Mouse (Mus musculus) liver, adult 2 months (tissue): Measurements from ENCODE around the gene Gpr62.

ENCODE experiments used
- CTCF ChIP-seq: fragments of 200-500 bp; IDR thresholded peaks from 2 replicates; pipeline ENCODE4 v1.5.1; 2011; ENCODE audit warnings: low read depth, low read length, control low read depth
- POLR2A ChIP-seq: fragments of 200-500 bp; IDR thresholded peaks from 2 replicates; pipeline ENCODE4 v1.6.1; 2011; ENCODE audit warnings: low read length, control low read depth; ENCODE audit not compliant: insufficient read depth; ENCODE audit errors: extremely low read depth

DNA sequence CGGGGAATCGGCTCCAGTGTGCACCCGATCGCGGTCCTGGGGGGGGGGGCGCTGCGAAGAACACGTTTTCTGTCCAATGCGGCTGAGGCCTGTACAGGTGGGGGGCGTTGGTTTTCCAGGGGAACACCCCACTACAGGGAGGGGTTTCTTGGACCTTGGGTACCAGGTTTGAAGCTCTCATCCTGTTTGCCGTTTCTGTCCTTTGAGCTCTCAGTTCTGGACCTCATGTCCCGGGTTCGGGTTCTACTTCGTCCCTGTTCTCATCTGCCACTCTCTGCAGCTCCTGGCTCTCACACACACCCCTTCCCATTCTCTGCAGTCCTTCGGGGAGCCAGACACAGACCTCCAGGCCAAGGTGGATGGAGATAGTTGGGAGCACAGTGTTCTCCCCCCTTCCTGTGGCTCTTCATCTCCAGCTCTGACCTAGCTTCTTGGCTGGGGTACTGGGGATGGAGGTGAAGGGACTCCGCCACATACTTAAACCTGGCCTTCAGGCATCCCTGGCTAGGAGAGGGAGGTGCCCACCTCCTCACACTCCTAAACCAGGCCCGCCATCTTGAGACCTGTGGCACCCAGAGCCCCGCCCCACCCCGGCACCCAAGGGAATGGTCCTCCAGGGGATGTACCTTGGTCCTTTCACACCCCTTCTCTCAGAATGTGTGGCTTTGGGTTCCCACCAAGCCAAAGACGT, 11.5 kb downstream of the Gpr62 start:
- TF ChIP-seq CTCF (no peak), POLR2A (no peak)
